Mouse (Mus musculus): ENCODE results near the gene Scrn3.

The Scrn3 gene

GRCm38 (mm10) chr2:73312152-73313116 lies at the start of gene Scrn3, which contains the start of gene Cir1:
Gene Scrn3, plus strand, starts transcription at chr2:73312601.
Gene Cir1, minus strand, starts transcription at chr2:73312701.
- DNase-seq, result peak; percentile 96 to 98

- peak in 1 of 2 experiments; percentile 26 for DNase-seq
Observed at GRCm38 (mm10) chr2:73263172-73263765, 49.1 kb upstream of the Scrn3 start.

DNA sequence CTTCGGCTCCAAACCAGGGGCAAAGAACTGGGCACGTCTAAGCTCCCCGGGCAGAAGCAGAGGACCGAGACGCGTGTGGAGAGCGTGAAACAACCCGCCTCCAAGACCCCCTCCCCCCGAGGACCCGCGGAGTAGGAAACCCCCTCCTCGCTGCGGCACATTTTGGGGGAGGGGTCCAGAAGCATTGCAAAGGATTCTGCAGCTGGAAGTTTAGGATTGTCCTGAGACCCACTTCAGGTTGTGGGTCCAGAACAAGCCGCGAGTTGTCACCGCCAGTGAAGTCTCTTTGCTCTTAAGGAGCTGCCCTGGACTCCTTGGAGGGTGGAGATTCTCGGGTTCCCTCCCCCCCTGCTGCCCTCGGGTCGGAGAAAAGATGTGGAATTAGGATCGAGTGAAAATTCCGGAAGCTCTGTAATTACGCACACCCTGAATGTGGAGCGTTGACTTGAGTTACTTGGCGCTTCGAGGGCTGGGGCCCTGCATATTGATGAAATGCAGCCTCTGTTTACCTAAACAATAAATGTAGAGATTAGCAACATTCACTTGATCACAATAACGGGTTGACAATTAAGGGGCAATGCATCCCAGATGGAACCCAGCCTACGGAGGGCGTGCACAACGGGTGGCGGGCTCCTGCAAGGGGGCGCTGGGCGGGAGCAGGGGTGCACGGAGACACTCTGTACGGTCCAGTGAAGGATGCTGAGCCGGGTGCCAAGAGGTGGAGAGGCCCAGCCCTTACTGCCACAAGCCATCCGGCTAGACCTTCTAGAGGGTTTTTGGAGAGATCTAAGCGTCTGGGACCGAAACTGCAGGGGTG lies 48.4 kb upstream of the Scrn3 start:
- peak; percentile 39 to 52 for DNase-seq

- no peak for DNase-seq
Observed at GRCm38 (mm10) chr2:73264611-73265195, 47.7 kb upstream of the Scrn3 start.

GRCm38 (mm10) chr2:73266011-73266410 lies 46.4 kb upstream of the Scrn3 start:
- DNase-seq, result no peak

- DNase-seq, result no peak
Observed at GRCm38 (mm10) chr2:73266623-73267022, 45.8 kb upstream of the Scrn3 start.

DNA sequence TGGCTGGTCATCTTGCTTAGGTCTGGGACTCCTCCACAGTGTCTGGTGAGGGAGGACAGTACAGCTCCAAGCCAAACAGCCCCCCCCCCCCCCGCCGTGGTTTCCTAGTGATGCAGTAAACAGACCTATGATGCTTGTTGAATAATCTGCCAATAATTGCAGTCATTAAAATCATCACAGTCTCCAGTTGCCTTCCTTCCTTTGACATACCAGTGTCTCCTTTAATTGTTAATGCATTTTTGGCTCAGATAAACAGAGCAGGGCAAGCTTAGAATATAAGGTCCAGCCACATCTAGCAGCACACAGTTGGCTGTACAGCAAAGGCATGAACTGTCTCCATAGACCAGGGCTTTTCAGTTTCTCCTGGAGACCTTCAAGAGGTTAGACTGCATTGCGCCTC lies 45.2 kb upstream of the Scrn3 start:
- no peak for DNase-seq

DNA sequence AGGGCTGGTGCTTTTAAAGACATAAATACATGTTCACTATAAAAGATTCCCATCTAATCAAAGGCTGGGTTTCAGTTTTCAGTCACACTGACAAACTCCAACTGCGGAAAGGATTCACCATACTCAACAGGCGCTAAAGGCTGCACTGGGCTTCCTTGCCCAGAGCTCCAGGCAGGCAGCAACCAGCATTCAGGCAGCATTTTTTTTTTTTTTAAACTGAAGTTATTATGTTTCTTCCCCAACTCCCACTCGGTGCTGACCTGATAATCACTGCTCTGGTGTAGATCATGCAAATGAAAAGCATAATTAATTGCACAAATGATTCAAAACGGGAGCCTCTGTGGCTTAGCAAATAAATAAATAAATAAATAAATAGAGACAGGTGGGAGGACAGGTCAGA lies 44.6 kb upstream of the Scrn3 start:
- DNase-seq, result no peak

GRCm38 (mm10) chr2:73268281-73268680 lies 44.1 kb upstream of the Scrn3 start:
- no peak for DNase-seq

DNA sequence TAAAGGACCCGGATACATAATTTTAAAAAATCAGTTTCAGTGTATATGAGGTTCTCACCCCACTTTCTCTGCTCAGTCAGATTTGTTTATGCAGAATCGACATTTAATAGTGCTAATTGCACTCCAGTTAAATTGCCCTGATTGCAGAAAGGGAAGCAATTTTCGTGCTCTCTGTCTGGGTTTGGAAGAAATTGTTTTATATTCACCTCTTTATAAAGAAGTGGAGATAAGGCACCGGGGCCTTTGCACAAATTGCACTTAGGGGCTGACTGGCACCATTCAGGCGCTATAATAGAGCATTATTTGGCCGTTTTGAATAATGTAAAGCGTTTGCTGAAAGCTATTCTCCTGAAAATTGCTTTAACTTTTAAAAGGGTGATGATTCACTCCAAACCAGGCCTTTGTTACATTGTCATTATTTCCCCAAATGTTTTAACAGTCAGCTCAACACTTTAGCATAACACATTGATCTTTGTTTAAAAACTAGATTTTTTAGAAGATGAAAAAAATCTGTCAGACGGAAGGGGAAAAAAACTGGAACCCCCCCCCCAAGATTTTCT lies 43.5 kb upstream of the Scrn3 start:
- DNase-seq, result no peak

GRCm38 (mm10) chr2:73269666-73270065 lies 42.7 kb upstream of the Scrn3 start:
- no peak for DNase-seq

GRCm38 (mm10) chr2:73270071-73270592 lies 42.3 kb upstream of the Scrn3 start:
- DNase-seq, result no peak

GRCm38 (mm10) chr2:73270593-73271458 lies 41.6 kb upstream of the Scrn3 start:
- DNase-seq, result peak; percentile 31 to 40

DNA sequence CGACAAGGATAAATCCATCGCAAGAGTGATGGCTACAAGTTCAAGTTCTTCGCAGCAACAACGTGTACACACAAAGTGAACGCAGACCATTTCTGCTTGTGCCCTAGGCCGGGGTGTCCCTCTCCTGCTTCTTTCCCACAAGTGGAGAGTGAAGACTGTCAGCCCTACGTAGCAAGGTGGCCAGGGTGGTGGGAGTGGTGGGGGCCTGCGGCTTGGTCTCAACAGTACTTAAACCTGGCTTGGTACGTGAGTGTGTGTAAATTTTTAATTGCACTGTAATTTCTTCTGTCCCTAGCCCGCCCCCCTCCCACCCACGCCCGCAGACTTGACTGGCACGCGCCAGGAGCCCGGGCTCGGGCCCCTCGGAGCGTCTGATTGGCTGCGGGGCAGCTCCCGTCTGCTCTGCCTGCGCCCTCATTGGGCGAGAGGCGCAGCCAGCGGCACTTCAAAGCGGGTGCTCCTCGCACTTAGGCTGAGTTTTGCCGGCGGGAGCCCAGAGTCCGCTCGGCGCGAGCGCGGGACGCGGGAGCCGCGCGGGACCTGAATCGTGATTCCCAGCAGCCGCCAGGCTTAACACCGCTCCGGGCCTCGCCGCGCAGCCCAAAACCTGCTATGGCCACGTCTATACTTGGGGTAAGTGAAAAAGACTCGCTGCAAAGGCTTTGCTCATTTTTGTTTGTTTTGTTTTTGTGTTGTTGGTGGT lies 40.8 kb upstream of the Scrn3 start, which contains the start of gene Sp9:
Gene Sp9 (plus strand): TSS at position 467 of the 703 bp plus-strand sequence.
- peak; percentile 50 to 68 for DNase-seq

DNA sequence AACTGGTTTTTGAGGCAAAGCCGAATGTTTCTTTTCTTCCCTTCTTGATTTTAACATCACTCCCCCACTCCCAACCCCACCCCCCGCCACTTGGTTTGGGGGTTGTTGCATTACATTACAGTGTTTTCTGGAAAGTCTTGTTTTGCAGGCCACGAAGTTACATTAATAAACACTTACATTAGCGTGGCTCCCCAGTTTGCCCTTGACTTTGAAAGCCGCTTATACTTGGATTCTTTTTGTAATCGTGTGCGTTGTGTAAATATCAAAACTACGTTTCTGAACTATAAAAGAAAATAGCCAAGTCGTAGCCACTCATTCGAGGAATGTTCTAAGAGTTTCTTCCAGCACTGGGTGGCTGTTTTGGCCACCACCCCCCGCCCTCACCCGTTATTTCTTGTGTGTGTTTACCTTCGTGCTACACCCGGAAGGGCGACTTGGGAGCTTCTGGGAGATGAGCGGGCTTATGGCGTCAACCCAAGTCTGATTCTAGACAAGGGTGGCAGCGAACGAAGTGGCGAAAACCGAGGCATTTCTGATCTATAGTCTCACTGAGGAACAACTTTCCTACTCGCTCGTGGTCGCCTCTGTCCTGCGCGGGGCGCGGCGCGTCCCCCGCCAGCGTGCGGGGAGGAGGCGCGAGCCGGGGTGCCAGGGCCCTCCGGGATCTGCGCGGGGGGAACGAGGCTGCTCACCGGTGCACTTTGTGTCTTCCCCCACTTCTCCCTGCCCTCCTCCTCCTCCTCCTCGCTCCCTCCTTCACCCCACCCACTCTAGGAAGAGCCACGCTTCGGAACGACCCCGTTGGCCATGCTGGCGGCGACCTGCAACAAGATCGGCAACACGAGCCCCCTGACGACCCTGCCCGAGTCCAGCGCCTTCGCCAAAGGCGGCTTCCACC lies 39.8 kb upstream of the Scrn3 start:
- DNase-seq, result peak; percentile 28 to 31

DNA sequence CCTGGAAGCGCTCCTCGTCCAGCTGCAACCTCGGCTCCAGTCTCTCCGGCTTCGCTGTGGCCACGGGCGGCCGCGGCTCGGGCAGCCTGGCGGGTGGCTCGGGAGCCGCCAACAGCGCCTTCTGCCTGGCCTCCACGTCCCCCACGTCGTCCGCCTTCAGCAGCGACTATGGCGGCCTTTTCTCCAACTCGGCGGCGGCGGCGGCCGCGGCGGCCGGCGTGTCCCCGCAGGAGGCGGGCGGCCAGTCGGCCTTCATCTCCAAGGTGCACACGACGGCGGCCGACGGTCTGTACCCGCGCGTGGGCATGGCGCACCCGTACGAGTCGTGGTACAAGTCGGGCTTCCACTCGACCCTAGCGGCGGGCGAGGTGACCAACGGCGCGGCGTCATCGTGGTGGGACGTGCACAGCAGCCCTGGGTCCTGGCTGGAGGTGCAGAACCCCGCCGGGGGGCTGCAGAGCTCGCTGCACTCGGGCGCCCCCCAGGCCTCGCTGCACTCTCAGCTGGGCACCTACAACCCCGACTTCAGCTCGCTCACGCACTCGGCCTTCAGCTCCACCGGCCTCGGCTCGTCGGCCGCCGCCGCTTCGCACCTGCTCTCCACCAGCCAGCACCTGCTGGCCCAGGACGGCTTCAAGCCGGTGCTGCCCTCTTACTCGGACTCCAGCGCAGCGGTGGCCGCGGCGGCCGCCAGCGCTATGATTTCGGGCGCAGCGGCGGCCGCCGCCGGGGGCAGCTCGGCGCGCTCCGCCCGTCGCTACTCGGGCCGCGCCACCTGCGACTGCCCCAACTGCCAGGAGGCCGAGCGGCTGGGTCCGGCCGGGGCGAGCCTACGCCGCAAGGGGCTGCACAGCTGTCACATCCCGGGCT lies 38.9 kb upstream of the Scrn3 start:
- peak; percentile 38 to 45 for DNase-seq

GRCm38 (mm10) chr2:73274119-73274920 lies 38.1 kb upstream of the Scrn3 start:
- peak; percentile 56 to 59 for DNase-seq

Measured in lung, postnatal 4 days (tissue).